Mouse (Mus musculus) cerebellum, adult 8-10 months (tissue): Measurements from ENCODE around the gene Vmn1r49.
"Not testable (repeated sequence)": the region's sequence is repeated elsewhere in the genome, so short reads cannot be mapped to it uniquely, and the experiment has no call there.

Experiments
- DNase-seq: peaks from one replicate; pipeline ENCODE4 v3.0.0; 2022

Vmn1r49 gene

DNA sequence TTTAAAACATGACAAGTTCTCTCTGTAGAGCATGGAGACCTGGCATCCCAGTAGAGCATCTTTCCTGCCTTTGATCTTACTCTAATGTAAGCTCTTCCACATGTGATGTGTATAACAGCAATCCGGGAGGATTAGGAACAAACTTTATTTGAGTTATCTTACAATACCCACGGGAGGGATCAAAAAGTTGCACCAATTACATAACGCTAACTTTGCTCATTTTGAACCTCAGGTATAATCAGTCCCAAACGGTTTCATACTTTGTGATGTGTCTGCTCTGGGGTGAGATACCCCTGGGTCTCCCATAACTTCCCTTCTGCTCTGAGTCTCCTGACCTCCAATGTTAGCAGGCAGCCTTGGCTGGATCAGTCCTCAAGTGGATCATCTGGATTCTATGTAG is at the start of gene Vmn1r49:
TSS of gene Vmn1r49 (minus strand) at position 101 of the 400 bp plus-strand sequence.
- no peak for DNase-seq

DNA sequence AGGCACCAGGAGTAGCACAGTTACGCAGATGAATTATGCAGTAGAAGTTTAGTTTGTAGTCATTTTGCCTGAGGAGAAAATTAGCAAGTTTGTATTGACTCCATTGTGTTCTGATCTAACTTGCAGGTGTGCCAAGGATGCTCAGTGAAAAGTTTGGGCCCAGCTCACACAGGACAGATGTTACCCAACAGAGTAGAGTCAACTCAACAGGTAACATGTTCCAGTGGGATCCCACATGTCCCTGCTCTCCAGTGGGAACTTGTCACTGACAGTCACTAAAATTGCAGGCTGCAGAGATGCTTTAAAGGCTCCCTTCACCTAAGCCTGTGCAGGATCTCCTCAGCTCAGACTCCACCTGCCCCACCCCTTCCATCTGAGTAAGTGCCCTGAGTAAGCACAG is 44.0 kb upstream of the Vmn1r49 start, which contains the start of gene Vmn1r51:
TSS of gene Vmn1r51 (plus strand) at position 301 of the 400 bp plus-strand sequence.
- DNase-seq = not testable (repeated sequence)

- no peak for DNase-seq
These were observed 22.8 kb upstream of the Vmn1r49 start, which contains the start of gene Vmn1r50 for GRCm38 (mm10) chr6:90101130-90101529. Vmn1r50 (plus strand) TSS chr6:90101430.

DNA sequence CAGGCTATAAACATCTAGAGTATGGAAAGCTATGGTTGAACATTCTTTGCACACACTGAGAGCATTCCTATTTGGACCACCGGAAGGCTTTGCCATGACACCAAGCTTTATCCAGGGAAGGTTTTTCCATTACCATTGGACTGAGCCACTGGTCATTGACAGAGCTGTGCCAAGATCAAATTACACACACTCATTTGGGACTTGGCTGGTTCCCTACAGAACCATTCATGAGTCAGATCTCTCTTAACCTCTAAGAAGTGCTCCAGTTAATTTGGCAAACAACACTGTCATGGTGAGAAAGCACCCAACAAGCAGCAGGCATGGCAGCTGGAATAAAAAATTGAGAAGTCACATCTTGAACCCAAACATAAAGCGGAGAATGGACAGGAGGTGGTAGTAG is 22.3 kb upstream of the Vmn1r49 start:
- no peak for DNase-seq

DNA sequence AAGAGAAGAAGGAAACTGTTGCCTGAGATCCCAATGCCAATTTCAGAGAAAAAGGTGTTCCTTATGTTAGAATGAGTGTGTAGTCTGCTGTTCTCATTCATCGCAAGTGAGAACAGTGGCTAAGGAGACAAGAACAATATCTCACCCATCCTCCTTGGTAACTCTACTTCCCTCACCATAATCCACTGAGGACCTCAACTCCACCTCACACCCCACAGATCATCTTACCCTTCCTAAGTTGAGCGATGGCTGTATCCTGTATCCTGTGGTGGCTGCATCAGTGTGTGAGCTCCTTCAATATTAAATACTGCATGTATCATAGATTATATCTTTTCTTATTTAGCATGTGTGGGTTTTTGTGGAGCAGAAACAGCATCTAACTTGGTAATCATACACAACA is 41.6 kb downstream of the Vmn1r49 start, which contains the start of gene Vmn1r48:
TSS of gene Vmn1r48 (minus strand) at position 101 of the 400 bp plus-strand sequence.
- DNase-seq = not testable (repeated sequence)
